Mouse (Mus musculus) gonadal fat pad, adult 2 months (tissue): ENCODE data around the gene Sap30l. TPM values are rescaled to one million over a fixed set of nuclear protein-coding genes. Genes with fewer than 3 reads are reported as not detected.

ENCODE experiments used
- DNase-seq: peaks from one replicate; pipeline ENCODE4 v3.0.0-alpha.2; 2012; ENCODE audit warnings: low read depth
- polyA plus RNA-seq: library from polyadenylated mRNA; depleted of rRNA; stranded (reverse); fragments of >200 nt; gene quantifications from 2 replicates; pipeline ENCODE4 v1.2.3, GENCODE M21; 2012; rRNA removed

Gene Sap30l
- 19.4 and 22.7 TPM in 2 replicates for polyA plus RNA-seq

DNA sequence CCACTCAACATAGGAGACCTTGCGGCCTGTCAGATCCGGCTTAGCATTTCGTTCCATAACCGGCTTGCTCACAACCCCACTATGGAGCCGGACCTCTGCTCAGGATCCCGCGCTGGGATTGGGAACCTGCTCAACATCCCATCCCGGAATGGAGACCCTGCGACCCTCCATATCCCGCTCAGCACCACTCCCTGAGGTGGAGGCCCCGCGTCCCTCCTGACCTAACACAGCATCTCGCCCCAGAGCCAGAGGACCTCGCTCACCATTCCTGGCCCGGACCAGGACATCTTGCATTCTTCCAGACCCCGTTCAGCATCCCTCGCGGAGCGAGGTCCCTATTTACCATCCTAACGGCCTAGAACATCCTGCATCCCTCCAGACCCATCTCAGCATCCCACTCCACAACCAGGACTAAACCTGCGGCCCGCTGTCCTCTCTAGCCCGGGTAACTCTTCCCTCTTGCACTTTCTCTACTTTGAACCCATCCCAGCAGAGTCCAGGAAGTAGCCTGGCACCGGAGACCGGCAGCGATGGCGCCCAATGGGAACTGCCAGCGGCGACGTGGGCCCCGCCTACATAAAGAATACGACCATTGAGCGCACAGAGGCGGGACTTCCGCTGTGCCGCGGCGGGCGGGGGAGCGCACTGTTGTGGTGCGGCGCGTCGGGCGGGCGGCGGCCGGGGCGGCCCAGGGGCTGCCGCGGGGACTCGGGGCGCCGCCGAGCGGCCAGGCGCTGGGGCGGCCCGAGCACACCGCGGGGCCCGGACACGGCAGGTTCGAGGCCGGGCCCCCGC, at the start of gene Sap30l:
TSS of gene Sap30l (plus strand) at position 667 of the 795 bp plus-strand sequence.
- no peak for DNase-seq

DNA sequence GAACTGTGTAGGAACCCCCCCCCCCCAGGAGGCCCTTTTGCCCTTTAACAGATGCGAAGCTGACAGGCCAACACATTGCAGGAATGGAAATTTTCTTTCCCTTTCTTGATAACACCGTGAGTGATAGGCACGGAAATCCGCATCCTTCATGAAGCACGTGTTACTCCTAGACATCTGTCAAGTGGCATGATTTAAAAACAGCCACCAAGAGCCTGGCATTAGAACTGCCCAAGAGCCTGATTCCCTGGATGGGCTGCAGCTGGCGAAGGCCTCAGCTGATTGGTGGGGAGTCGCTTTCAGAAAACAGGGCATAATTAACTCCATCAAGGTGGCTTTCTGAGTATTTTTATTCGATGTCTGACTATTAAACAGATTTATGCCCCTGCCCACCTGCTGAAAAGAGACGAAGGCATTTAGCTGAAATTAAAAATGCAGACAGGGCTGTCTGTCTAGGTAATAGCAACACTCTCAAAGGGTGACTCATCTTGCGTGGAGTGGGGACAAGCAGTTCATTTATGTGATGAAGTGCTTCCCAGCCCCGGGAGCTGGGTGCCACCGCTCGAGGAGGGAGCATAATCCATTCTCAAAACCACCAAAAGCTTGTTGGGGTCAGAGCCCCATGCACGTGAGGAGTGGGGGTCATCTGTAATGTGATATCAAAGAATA, 47.8 kb upstream of the Sap30l start:
- no peak for DNase-seq

DNA sequence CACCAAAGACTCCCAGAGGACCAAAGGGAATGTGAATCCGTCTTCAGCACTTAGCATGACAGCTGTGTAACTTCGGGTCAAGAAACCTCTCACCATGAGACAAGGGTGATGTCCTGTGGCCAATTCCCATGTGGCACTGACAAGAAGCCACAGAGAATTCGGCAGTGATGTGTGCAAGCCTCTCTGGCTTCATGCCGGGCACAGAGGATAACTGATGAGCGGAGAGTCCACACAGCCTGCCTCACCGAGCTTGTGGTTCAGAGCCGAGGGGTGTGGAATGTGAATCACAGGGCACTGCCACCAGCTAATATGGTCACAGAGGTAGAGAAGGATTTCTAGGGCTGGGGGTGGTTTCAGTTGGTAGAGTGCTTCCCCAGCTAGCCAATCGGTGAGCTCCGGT, 42.8 kb upstream of the Sap30l start:
- DNase-seq, result no peak

DNA sequence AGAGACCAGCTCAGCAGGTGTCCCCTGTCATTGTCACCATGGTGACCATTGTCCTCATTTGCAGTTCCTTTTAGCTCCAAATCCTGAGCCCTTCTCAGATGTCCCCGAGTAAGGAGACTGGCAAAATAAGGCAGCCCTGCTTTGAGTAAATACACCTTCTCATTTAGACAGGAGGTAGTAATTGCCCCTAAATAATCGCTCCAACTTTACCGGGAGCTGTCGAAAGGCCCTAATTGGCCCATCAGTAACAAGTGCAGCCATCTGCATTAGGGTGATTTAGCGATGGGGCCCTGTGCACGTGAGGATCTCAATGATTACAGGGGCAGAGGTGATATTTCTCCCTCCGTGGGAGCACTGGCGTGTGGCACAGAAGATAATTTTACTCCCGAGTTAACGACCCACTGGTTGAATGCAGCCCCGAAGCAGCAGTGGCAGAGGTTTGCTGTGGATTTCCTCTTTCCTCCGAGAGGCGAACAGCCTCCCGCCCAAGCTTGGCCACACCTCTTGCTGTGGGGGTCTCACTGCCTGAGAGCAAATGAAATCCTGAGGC, 40.9 kb upstream of the Sap30l start:
- DNase-seq, result no peak

DNA sequence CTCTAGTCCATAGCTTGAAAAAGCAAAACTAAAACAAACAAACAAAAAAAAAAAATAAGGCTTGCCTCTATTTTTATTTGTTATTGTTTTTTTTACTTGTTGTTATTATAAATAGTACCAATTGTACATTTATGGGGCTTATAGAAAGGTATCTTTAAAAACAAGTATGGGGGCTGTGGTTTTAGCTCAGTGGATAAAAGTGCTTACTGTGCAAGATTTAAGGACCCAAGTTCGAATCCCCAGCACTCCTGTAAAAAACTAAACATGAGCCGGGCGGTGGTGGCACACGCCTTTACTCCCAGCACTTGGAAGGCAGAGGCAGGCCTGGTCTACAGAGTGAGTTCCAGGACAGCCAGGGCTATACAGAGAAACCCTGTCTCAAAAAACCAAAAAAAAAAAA, 40.1 kb upstream of the Sap30l start:
- DNase-seq, result no peak

DNA sequence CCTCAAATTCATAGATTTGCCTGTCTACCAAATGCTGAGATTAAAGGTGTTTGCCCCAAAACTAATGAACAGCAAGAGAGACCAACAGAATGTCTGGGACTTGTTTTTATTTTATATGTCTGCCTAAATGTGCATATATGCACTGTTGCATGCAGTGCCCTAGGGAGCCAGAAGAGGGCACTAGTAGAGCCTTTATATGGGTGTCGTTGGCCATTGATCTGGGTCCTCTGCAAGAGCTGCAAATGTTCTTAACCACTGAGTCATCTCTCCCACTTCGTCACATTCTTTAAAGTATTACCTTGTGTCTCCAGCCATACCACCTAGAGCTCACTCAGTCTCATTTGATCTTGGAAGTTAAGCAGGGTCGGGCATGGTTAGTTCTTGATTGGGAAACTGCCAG, 37.3 kb upstream of the Sap30l start:
- no peak for DNase-seq

DNA sequence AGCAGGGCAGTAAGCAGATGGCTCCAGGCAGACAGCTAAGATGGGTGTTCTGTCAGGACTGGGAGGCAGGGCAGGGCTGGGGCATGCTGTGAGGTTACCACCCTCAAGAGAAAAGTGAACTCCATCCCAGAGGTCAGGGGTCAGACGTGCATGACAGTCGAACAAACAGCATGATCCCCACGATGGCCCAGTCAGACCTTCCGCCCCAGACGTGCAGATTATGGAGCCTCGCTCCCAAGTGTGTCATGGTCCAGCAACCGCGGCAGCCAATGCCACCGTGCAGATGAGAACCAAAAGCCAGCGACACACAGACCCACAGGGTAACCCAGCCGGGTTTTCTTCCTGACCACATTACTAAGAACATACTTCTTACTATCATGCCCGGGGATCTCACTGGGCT, 34.8 kb upstream of the Sap30l start:
- DNase-seq, result no peak

DNA sequence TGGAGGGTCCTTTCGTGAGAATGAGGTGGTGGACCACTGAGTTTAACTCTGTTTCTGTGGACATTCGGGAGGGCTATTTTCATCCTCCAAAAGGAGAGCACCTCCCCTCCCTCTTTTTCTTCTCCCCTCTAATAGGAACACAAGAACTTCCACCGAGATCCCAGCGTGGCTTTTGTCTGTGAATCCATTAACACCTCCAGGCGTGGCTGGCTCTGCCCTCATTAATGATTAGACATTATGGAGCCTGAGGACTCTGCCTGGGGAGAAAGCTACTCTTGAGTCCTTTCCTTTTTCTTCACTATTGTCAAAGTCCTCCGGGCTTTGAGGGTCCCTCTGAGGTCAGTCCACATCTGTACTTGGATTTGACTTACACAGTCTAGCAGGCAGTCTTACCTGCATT, 34.3 kb upstream of the Sap30l start:
- DNase-seq, result no peak

DNA sequence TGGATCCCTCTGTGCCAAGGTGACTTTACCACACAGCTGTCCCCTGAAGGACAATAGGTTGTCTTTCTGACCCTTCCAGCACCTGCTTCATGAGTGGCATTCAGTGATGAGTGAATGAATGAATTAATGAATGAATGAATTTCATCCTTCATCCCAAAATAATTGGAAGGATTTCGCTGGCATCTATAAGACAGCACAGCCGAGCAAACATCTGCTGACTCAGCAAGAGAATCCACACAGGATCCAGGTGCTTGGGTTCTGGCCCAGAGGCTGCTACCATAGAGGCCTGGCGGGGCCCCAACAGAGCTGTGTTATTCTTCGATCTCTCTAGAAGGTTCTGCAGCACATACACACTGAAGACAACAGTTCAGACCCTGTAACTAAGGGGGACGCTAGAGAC, 30.7 kb upstream of the Sap30l start:
- no peak for DNase-seq

DNA sequence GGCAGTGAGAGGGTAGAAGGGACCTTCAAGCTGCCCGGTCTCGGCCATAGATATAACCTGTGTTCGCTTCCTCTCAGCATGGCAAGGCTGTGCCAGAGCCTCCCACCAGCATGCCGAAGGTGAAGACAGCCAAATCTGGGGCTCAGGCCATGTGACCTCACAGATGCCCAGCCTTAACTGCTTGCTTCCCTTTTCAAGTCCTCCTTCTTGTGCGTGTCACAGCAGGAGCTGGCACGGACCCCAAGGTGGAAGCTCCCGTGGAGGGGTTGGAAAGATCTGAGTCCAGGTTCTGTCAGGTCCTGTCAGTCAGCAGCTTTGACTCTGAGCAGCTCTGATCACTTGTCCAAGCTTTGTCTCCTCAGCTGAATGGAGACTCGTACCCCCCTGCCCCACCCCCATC, 29.8 kb upstream of the Sap30l start:
- no peak for DNase-seq

DNA sequence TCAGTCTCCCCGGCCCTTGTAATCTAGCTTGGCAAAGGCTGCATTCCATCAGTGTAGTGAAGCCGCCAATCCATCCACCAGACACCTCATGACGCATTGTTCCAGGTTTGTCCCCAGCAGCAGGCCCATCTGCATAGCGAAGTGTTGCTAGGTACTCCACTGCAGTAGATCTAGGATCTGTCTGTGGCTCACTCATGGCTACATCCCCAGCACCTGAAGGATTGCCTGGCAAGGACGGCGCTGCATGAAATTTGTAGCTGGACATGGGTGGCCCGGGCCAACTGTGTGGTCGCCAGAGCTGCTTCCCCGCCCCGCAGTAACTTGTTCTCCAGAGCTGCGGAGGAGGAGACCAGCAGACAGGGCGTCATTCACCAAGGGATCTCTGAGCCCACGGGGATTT, 28.0 kb upstream of the Sap30l start:
- no peak for DNase-seq

DNA sequence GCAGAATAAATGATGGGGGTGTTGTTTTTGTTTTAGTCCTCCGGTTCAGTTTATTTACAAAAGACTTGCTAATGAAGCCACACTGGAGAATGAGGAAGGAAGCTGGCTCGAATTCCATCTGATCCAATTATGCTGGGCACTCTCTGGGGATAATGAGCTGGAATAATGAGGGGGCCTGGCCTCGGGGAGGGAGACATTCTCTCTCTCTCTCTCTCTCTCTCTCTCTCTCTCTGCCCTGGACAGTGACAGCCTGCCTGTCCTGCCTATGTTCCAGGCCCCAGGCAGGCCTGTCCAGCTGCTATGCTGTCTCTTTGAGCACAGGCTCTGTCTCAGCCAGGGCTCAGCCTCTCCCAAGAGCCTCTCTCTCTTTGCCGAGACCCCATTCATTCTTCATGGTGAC, 27.5 kb upstream of the Sap30l start:
- DNase-seq, result no peak

DNA sequence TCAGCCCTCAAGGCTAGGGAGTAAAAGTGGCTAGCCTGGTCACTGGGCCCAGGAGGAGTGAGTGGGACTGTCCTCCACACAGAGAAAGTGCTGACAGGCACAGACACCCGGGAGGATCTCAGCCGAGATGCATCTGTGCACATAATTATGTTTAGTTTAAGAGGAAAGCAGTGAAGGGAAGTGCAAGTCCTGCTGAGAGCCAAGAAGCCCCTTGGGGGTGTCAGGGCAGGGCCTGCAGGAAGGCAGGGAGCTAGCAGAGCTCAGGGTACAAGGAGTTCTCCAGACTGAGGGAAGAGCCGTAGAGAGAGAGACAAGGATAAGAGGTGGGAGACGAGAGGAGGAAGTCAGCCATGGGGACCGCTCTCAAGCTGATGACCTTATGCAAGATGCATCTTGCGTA, 25.6 kb upstream of the Sap30l start:
- DNase-seq, result no peak

DNA sequence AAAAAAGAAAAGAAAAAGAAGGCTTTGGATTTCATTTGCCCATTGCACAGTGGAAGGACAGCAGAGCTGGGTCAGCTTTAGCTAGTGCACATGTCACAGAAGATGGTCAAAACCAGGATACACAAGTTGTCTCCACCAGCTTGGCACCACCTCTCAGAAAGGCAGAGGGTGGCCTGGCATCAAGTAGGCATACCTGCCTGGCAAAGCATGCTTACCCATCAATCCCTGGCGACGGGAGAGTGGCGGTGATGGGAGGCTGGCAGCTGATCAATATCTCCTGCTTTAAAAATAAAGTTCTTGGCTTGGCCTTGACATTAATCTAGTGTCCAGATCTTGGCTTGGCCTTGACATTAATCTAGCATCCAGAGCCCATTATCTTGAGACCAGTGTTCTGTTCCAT, 24.9 kb upstream of the Sap30l start:
- no peak for DNase-seq

DNA sequence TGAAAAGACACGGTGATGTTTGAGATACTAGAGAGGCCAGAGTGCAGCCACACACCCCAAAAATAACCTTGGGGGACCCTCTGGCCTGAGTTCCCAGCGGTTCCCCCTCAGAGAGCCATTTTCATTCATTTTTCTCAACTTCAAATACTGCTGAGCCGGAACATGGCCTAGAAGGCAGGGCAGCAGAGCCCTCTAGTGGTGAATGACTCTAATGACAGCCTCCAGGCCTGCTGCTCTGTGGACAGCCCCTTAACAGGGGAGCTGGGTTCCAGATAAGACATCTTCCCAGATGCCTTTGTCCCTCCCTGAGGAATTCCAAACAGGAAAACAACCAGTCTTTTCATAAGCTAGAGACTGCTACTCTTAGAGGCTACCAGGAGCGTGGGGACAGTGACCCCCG, 23.1 kb upstream of the Sap30l start:
- no peak for DNase-seq

DNA sequence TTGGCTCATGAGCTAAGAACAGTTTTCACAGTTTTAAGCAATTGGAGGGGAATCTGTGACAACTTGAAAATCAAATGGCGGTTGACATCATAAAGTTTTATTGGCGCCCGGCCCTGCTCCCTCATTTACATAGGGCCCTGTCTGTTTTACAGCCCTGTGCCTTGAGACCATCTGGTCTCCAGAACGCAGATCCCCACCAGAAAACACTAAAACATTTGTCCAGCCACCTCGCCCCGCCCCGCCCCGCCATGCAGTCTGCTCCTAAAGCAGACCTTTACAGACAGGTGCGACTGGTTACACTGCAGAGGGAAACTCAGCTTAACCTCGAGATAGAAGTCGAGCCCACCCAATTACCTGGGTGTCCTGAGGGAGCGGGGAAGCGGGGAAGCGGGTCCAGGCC, 21.6 kb upstream of the Sap30l start:
- no peak for DNase-seq

DNA sequence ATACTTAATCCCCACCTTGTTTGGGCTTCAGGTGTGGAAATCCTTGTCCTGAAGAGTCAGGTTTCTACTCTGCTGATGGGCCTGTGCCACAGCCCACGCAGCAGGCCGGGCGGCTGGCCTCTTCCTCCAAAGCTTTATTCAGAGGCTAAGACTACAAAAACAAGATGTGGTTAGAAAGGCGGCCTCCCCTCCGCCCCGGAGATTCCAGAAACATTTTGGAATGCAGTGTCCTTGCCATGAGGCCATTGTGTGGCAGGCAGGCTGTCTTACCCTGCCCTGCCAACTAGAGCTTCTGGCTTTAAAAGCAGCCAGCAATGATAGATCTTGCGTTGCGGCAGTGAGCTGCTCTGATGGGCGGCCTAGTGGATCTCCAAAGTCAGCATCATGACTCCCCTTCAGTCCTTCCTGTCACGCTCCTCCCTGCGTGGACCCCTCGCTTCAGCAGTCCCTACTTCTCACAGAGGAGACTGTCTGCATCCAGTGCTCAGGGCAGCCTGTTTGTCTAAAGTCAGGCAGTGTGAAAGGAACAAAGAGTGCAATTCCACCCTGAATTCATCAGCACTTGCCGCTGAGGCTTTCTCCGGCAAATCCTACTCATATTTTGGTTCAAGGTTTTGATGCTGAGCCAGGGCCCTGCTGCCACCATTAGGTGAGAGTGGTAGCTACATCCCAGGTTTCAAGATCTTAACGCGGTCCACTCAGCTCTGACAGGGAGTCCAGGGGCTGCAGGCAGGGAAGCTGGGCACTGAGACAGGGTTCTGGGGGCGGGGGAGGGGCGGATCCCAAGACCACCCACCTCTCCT, 14.6 kb upstream of the Sap30l start:
- DNase-seq, result no peak

DNA sequence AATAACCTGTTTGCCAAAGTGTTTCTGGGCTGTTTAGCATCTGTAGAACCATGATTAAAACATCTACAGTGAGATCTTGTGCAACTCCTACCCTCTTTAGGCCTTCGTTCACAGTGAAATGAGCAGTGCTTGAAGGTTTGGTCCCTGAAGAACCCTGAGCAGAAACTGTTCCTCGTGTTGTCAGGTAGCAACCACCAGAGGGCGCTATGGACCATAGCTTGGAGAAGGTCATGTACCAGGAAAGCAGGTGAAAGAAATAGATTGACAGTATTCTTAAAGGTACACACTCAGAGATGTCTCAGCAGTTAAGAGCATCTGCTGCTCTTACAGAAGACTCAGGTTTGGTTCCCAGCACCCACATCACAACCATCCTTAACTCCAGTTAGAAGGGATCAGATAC, 13.5 kb upstream of the Sap30l start:
- DNase-seq, result no peak

DNA sequence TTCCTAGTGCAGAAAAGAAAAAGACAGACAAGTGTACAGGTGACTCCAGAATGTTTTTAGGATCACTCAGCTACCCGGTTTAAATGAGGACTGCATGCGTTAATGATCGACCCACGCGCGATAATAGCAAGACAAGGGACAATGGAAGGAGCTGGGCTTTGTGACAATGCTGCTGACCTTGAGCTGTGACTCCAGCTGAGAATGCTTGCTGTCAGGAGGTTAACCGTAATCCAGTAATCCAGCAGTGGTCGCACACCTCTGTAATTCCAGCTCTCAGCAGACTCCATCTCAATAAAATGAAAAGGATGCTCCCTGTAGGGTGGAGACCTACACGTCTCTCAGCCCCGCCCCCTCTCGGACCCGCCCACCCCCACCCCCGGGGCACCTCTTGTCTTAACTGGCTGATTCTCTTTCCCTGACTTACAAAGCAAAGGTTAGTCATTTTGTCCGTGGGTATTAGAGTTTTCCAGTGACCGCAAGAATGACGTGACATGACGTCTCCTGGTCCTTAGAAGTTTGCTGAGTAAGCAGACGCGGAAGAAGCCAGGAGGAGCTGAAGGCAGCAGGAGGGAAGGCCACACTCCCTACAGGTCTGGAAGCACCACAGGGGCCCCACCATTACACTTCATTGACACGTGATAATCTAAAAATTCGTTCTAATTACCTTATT, 10.4 kb upstream of the Sap30l start:
- no peak for DNase-seq

DNA sequence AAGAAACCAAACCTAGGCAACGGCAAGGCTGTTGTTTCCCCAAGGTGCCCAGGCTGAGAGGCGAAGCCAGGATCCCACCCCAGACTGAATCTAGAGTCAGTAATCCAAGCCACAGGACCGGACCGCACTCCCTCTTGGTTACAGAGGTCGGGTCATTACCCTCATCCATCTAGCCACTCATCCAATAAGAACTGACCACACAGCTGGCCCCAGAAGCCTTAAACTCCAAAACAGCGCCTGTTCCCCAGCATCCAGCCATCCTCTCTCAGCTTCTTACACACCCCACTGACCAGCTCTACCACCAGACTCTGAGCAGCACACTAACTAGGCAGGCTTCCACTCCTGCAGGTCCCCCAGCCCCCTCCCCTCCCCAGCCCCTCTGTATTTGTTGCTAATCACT, 6.4 kb upstream of the Sap30l start:
- no peak for DNase-seq

DNA sequence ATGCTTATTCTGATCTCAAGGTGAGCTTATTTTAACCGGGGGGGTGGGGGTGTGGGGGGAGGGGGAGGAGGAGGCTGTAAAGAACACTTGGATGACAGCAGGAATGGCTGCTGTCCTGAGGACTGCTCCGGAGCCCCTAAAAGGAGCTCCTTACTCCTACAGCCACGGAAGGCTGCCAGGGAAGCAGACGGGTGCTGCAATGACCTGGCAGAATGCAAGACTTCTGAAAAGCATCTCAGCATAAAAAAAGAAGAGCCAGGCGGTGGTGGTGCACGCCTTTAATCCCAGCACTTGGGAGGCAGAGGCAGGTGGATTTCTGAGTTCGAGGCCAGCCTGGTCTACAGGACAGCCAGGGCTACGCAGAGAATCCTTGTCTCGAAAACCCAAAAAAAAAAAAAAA, 3.6 kb upstream of the Sap30l start:
- no peak for DNase-seq

DNA sequence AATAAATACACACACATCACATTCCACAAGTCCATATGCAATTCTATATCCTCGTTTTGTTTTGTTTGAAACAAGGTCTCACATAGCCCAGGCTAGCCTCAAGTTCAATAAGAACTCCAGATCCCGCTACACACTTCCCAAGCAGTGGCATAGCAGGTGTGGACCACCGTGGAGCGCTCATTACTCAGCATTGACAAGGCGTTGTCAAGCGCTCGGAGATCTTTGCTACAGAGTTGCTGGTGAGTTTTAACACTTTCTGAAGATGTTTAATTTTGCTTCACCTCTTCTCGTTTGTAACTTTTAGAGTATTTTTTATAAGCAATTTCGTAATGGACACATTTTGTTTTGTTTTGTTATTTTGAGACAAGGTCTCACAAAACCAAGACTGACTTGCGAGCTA, 2.0 kb upstream of the Sap30l start:
- no peak for DNase-seq
